Mouse (Mus musculus) G1E (cell line): ENCODE results near the gene Golga4.

Experiments used
- CTCF ChIP-seq: IDR thresholded peaks from 2 replicates; pipeline ENCODE4 v1.5.1; 2012; ENCODE audit warnings: low read depth, low read length, inconsistent platforms, mixed read lengths
- GATA1 ChIP-seq: IDR thresholded peaks from 2 replicates; pipeline ENCODE4 v1.6.1; 2012; ENCODE audit warnings: borderline replicate concordance, low read length, inconsistent platforms, mixed read lengths
- GATA2 ChIP-seq: IDR thresholded peaks from 2 replicates; pipeline ENCODE4 v1.6.1; 2012; ENCODE audit warnings: low read depth, low read length, inconsistent platforms, borderline replicate concordance
- TAL1 ChIP-seq: conservative IDR thresholded peaks from 2 replicates; pipeline ENCODE4 v1.6.1; 2012; ENCODE audit warnings: low read depth, low read length, inconsistent platforms, mixed read lengths

DNA sequence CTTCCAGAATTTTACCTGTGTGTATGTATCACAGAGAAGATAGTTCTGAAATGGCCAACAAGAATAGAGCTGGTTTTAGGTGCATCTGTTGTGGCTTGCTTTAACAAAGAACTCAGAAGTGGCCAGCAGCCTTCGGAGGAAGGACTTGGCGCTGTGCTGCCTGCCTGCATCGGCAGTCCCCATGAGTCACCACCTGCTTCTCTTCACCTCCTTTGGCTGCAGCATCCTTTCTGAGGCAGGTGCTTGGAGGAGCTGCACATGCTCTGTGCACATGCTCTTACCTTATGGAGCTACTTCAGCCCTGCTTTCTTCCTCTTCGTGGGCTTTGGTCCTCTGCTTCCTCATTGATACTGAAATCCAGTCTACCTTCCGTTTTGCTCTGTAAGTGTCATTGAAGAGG lies 68.8 kb downstream of the Golga4 start:
- TF ChIP-seq CTCF (no peak), TAL1 (no peak), GATA1 (no peak), GATA2 (no peak)
